Mouse (Mus musculus) heart, adult 9 months (tissue): ENCODE results near the gene Fus.
A peak's percentile ranks its signal among the peaks of the same experiment; 100 is the strongest.
"Not testable (repeated sequence)": the region's sequence is repeated elsewhere in the genome, so short reads cannot be mapped to it uniquely, and the experiment has no call there.

Experiments used
- DNase-seq, 2 experiments: peaks; one replicate each; pipeline ENCODE4 v3.0.0; 2022; ENCODE audit warnings: low spot score in 2 of 2

Fus gene

GRCm38 (mm10) chr7:128004487-128005362 is 37.5 kb downstream of the Fus start:
- DNase-seq: peak in 1 of 2 experiments; percentile 29

- no peak for DNase-seq
Measured at GRCm38 (mm10) chr7:128006193-128006592, 38.9 kb downstream of the Fus start.

- no peak for DNase-seq
Measured at GRCm38 (mm10) chr7:128009715-128010340, 42.6 kb downstream of the Fus start.

- DNase-seq: no peak
Measured at GRCm38 (mm10) chr7:128012136-128012780, 45.0 kb downstream of the Fus start.

- no peak for DNase-seq
Measured at GRCm38 (mm10) chr7:128013116-128013515, 45.9 kb downstream of the Fus start.

GRCm38 (mm10) chr7:128016134-128016533 is 48.9 kb downstream of the Fus start:
- not testable (repeated sequence) for DNase-seq

- no peak for DNase-seq
Measured at GRCm38 (mm10) chr7:128016650-128017049, 49.4 kb downstream of the Fus start.

- no peak for DNase-seq
Measured at GRCm38 (mm10) chr7:128018275-128018674, 51.0 kb downstream of the Fus start.

- DNase-seq: no peak
Measured at GRCm38 (mm10) chr7:128019187-128019586, 51.9 kb downstream of the Fus start.

GRCm38 (mm10) chr7:128022974-128023373 is 55.7 kb downstream of the Fus start:
- DNase-seq: no peak

- DNase-seq: peak in 1 of 2 experiments; percentile 23
Measured at GRCm38 (mm10) chr7:128023565-128023964, 56.3 kb downstream of the Fus start.

- no peak for DNase-seq
Measured at GRCm38 (mm10) chr7:128024364-128024763, 57.1 kb downstream of the Fus start.

- no peak for DNase-seq
Measured at GRCm38 (mm10) chr7:128024932-128025331, 57.7 kb downstream of the Fus start.

- DNase-seq: no peak
Measured at GRCm38 (mm10) chr7:128025381-128025780, 58.1 kb downstream of the Fus start.

- DNase-seq: no peak
Measured at GRCm38 (mm10) chr7:128031403-128031976, 64.2 kb downstream of the Fus start.

- DNase-seq: no peak
Measured at GRCm38 (mm10) chr7:128032290-128032988, 65.2 kb downstream of the Fus start.

- DNase-seq: no peak
Measured at GRCm38 (mm10) chr7:128032989-128033293, 65.7 kb downstream of the Fus start.

GRCm38 (mm10) chr7:128033616-128034015 is 66.4 kb downstream of the Fus start:
- no peak for DNase-seq
